Mouse (Mus musculus) T-cell, adult 66 days (primary cell): Measurements from ENCODE around the gene Klrk1. TPM values are rescaled to one million over a fixed set of nuclear protein-coding genes. Genes with fewer than 3 reads are reported as not detected.

Experiments
- total RNA-seq, 2 experiments: library from RNA; stranded (reverse); gene quantifications; 3 replicates in 1 of 2; 4 replicates in 1 of 2; pipeline ENCODE4 v1.2.4; 2023

Klrk1 gene
- total RNA-seq: 10 to 100 TPM; 10.7 to 20.5 TPM

GRCm38 (mm10) chr6:129623735-129624134 is at the start of gene Klrk1:
TSS of gene Klrk1 (minus strand) at chr6:129623864.

GRCm38 (mm10) chr6:129660589-129660988 is 36.9 kb upstream of the Klrk1 start, which contains the start of gene Klrc2:
TSS of gene Klrc2 (minus strand) at chr6:129660689.

GRCm38 (mm10) chr6:129643237-129643636 is 19.6 kb upstream of the Klrk1 start, which contains the start of gene Klrc3:
TSS of gene Klrc3 (minus strand) at chr6:129643337.

GRCm38 (mm10) chr6:129591508-129591907 is 32.2 kb downstream of the Klrk1 start, which contains the start of gene Klrd1:
TSS of gene Klrd1 (plus strand) at chr6:129591782.

GRCm38 (mm10) chr6:129577605-129578004 is 46.1 kb downstream of the Klrk1 start, which contains the start of gene Klre1:
TSS of gene Klre1 (plus strand) at chr6:129577905.

Other genes with a start within 250 kb of the Klrk1 start
- not detected for gene Clec12b, start 238.0 kb downstream of the Klrk1 start, total RNA-seq
- under 1 TPM in 1 of 2 experiments, not detected in 1; 0.12 TPM for gene Clec1b, start 226.6 kb downstream of the Klrk1 start, total RNA-seq
- 1 to 10 TPM; 1.3 to 4.2 TPM for gene Clec9a, start 215.0 kb downstream of the Klrk1 start, total RNA-seq
- not detected for gene Clec1a, start 171.9 kb downstream of the Klrk1 start, total RNA-seq
- not detected for gene Olr1, start 116.7 kb downstream of the Klrk1 start, total RNA-seq
- gene Tmem52b, start 111.3 kb downstream of the Klrk1 start, total RNA-seq: not detected
- 10 to 100 TPM; 11.3 to 13.9 TPM for gene Gabarapl1, start 90.7 kb downstream of the Klrk1 start, total RNA-seq
- 10 to 100 TPM in 1 of 2 experiments, 1 to 10 TPM in 1; 6.9 to 11.7 TPM for gene Klre1, start 46.0 kb downstream of the Klrk1 start, total RNA-seq
- 100 to 1,000 TPM; 149 to 163 TPM for gene Klrd1, start 32.1 kb downstream of the Klrk1 start, total RNA-seq
- 1 to 10 TPM; 1.3 to 2.2 TPM for gene Klrc3, start 19.5 kb upstream of the Klrk1 start, total RNA-seq
- gene Klrc2, start 36.8 kb upstream of the Klrk1 start, total RNA-seq: 1 to 10 TPM; 3.3 to 5.8 TPM
- gene Klrc1, start 55.1 kb upstream of the Klrk1 start, total RNA-seq: 10 to 100 TPM in 1 of 2 experiments, 1 to 10 TPM in 1; 9.2 to 13.7 TPM
- 1 to 10 TPM in 1 of 2 experiments, under 1 TPM in 1; 0.71 to 3.6 TPM for gene Klri1, start 93.3 kb upstream of the Klrk1 start, total RNA-seq
- 1 to 10 TPM in 1 of 2 experiments, under 1 TPM in 1; 0.59 to 1.5 TPM for gene Klri2, start 116.6 kb upstream of the Klrk1 start, total RNA-seq
- gene Gm156, start 160.4 kb upstream of the Klrk1 start, total RNA-seq: not detected
- gene Gm17631, start 238.8 kb upstream of the Klrk1 start, total RNA-seq: not detected